Mouse (Mus musculus) limb, embryonic 14.5 days (tissue): ENCODE data around the gene Rgmb. TPM values are rescaled to one million over a fixed set of nuclear protein-coding genes. Genes with fewer than 3 reads are reported as not detected.

ENCODE experiments used
- ATAC-seq: fragments of 200-750 bp; cut with Nextera tagmentation; 2 replicates; pipeline ENCODE4 v1.8.0; 2017; ENCODE audit warnings: low read depth, moderate number of reproducible peaks, moderate TSS enrichment; ENCODE audit not compliant: low FRiP score
- DNase-seq: peaks from one replicate; pipeline ENCODE4 v3.0.0-alpha.2; 2015; ENCODE audit warnings: low spot score
- H3K27ac ChIP-seq: fragments of 300-500 bp; sonication (generic); replicated peaks from 2 replicates; pipeline ENCODE4 v1.5.1; 2014; ENCODE audit warnings: low read depth, mild to moderate bottlenecking, low read length, moderate library complexity, mixed read lengths
- H3K27me3 ChIP-seq: fragments of 300-500 bp; sonication (generic); 2 replicates; pipeline ENCODE4 v1.6.1; 2014; ENCODE audit warnings: low read length, mixed read lengths; ENCODE audit not compliant: control insufficient read depth, insufficient read depth
- H3K36me3 ChIP-seq: fragments of 300-500 bp; sonication (generic); 2 replicates; pipeline ENCODE4 v1.6.1; 2014; ENCODE audit warnings: mild to moderate bottlenecking, low read length, moderate library complexity, mixed read lengths; ENCODE audit not compliant: control insufficient read depth, insufficient read depth
- H3K4me1 ChIP-seq: fragments of 300-500 bp; sonication (generic); 2 replicates; pipeline ENCODE4 v1.6.1; 2014; ENCODE audit warnings: antibody characterized with exemption, low read length, mixed read lengths; ENCODE audit not compliant: control insufficient read depth, insufficient read depth
- H3K4me2 ChIP-seq: fragments of 300-500 bp; sonication (generic); replicated peaks from 2 replicates; pipeline ENCODE4 v1.6.1; 2014; ENCODE audit warnings: low read depth, mild to moderate bottlenecking, low read length, moderate library complexity; ENCODE audit not compliant: severe bottlenecking
- H3K4me3 ChIP-seq: fragments of 300-500 bp; sonication (generic); replicated peaks from 2 replicates; pipeline ENCODE4 v1.5.1; 2014; ENCODE audit warnings: low read length
- H3K9ac ChIP-seq: fragments of 300-500 bp; sonication (generic); 2 replicates; pipeline ENCODE4 v1.6.1; 2014; ENCODE audit warnings: mild to moderate bottlenecking, low read depth, low read length, moderate library complexity; ENCODE audit not compliant: severe bottlenecking
- H3K9me3 ChIP-seq: fragments of 300-500 bp; sonication (generic); 2 replicates; pipeline ENCODE4 v1.6.1; 2016; ENCODE audit warnings: low read length; ENCODE audit not compliant: control insufficient read depth
- POLR2A ChIP-seq: fragments of 200-500 bp; IDR thresholded peaks from 2 replicates; pipeline ENCODE4 v1.8.0; 2012; ENCODE audit warnings: inconsistent platforms, mild to moderate bottlenecking, moderate library complexity, borderline replicate concordance; ENCODE audit not compliant: insufficient read depth, insufficient read length; ENCODE audit errors: extremely low read depth
- WGBS: fragments of 180-500 bp; shearing (Covaris S2); extraction: QIAGEN DNeasy Blood & Tissue Kit; methylation state at CpG from one replicate; pipeline ENCODE4 v1.1.7; 2014; 5-methylcytosine and 5-hydroxymethylcytosine counted together
- polyA plus RNA-seq, 2 experiments: library from polyadenylated mRNA; depleted of rRNA in 1 of 2; stranded (reverse) in 1 of 2; unstranded in 1 of 2; fragments of >200 nt; fragmentation: Nextera tagmentation in 1 of 2; extraction: Ambion mirVana in 1 of 2; gene quantifications; 2 replicates each; pipeline versions ENCODE4 v1.2.1 to v1.2.3; 2012 to 2014

Gene Rgmb
- polyA plus RNA-seq, 2 experiments, result 37.7 to 52.0 TPM

DNA sequence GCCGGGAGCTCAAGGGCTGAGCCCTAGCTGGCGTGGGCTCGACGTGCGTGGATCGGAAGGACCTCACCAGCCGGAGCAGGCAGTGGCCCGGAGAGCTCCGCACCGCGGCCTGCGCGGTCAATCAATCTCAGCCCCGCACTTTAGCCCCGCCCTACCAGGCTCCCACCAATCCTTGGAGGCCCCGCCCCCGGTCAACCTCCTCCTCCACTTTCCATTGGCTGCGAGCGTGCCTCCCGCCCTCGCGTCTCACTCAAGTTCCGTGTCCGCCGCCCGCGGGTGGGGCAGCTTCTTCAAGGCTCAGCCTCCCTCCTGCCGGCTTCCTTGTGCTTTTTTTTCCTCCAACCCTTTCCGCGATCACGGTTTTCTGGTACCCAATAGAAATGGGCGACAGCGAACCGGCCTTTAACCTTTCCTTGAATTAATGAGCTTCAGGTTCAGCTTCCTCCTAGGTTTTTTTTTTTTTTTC is 4.4 kb downstream of the Rgmb start:
- peak overlapping the region; percentile 92 for H3K27ac ChIP-seq
- peaks cover 24% of the 10 kb centered on the region for H3K4me1 ChIP-seq
- 1% methylated on average over 32 of the region's 34 CpGs for WGBS

DNA sequence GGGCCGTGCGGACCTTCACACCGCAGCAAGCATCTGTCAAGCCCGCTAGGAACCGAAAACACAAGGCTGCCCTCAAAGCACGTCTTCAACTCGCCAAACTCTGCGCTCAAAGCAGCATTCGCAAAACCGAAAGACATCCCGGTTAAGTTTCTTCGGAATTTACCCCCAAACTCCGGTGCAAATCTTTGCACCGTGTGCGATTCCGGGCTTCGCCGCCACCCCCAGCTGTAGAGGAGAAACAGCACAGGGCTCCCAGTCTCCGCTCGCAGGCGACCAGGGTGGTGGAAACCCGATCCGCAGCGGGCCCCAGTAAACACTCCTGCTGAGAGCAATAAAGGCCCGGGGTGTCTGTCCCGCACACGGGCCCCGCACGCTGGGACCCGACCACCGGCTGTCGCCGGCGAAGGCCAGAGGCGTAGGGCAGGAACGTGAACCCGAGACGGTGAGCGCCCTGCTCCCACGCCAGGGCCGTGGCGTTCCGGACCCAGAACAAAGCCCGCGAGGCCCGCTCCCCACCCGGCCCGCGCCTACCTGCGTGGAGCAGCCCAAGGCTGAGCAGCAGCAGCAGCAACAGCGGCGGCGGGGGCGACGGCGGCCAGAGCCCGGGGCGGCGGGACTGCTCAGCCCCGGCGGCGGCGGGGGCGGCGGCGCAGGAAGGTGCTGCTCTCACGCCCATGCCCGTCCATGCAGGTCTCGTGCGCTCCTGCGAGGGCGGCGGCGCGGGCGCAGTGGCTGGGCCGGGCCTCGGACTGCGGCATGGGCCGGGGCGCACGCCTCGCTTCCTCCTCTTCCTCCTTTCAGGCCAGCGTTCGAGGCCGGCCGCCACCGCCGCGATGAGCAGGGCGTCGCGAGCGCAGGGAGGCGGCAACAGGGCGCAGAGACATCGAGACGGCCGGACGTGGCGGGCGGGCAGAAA is 5.1 kb downstream of the Rgmb start:
- DNase-seq, result peak; percentile 53
- Histone ChIP-seq H3K9me3 (no peaks in the 10 kb centered on the region), H3K27ac (peak overlapping the region; percentile 92), H3K4me2 (peak overlapping the region; percentile 86), H3K36me3 (peaks cover 2% of the 10 kb centered on the region; the same call in 1 of the 2 replicates), H3K4me1 (peaks cover 28% of the 10 kb centered on the region), H3K27me3 (0 out of 2 replicates have a peak, but pooled peaks cover 3% of the 10 kb centered on the region), H3K4me3 (peak overlapping the region; percentile 94), H3K9ac (peak overlapping the region; percentile 91)
- no peak for TF ChIP-seq POLR2A
- under 1% methylated on average over 76 of the region's 102 CpGs for WGBS
- peak; percentile 13 for ATAC-seq

More for the DNA sequence above, 4.4 kb downstream of the Rgmb start:
- Histone ChIP-seq H3K9ac (peak overlapping the region; percentile 91), H3K27me3 (0 out of 2 replicates have a peak, but pooled peaks cover 7% of the 10 kb centered on the region), H3K9me3 (no peaks in the 10 kb centered on the region), H3K4me2 (peak overlapping the region; percentile 86), H3K4me3 (peak overlapping the region; percentile 94), H3K36me3 (no peaks in the 10 kb centered on the region)
- ATAC-seq (peak; percentile 92), DNase-seq (peak; percentile 99)
- TF ChIP-seq POLR2A, result peak; percentile 85; the same call in 1 of the 2 replicates

DNA sequence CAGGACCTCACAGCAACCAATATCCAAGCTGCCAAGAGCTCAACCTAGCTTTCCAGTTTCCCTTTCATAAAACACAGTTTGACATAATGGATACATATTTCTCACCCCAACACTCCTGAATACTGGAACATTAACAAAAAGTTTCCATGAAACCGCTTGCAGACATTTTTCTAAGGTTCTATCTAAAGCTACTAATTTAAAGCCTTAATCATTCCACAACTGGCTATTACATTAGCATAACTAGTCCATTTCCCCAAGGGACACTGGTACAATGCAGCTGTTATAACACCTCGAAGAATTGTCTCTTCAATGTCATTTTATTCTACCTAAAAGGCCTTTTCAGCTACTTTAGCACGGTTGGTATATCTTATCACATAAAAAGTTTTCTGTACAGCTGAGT is 6.0 kb downstream of the Rgmb start:
- Histone ChIP-seq H3K36me3 (peaks cover 4% of the 10 kb centered on the region; the same call in 1 of the 2 replicates), H3K27ac (peak overlapping the region; percentile 92), H3K9ac (peak overlapping the region; percentile 91), H3K4me3 (peak overlapping the region; percentile 94), H3K4me2 (peak overlapping the region; percentile 86), H3K4me1 (peaks cover 36% of the 10 kb centered on the region), H3K27me3 (0 out of 2 replicates have a peak, but pooled peaks cover 3% of the 10 kb centered on the region), H3K9me3 (no peaks in the 10 kb centered on the region)
- DNase-seq, result no peak
- TF ChIP-seq POLR2A, result no peak
- WGBS, result 21% methylated on average over 3 of the region's 3 CpGs
- no peak for ATAC-seq

DNA sequence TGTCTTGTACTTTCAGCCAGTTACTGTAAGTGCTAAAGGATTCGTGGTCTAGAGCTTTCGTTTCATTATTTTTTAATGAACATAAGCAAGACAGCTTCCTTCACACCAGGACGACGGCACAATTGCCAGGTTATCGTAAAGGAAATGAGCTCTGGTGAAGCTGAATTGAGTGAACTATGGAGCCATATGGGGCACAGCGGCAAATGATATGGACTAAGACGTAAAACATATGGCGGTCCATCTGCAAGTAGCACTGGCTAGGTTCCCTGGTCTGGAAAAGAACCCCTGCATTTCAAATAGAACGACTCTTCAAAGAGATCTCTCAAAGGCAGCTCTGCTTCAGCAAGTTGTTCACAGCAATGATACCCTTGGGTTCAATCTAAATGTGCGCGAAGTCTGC is 6.5 kb downstream of the Rgmb start:
- no peak overlapping the region for H3K27ac ChIP-seq
- peak overlapping the region; percentile 94 for H3K4me3 ChIP-seq
- H3K9me3 ChIP-seq, result no peaks in the 10 kb centered on the region
- no peak for TF ChIP-seq POLR2A
- H3K4me1 ChIP-seq, result peaks cover 36% of the 10 kb centered on the region
- no peaks in the 10 kb centered on the region for H3K27me3 ChIP-seq
- H3K9ac ChIP-seq, result peak overlapping the region; percentile 47
- WGBS, result 20% methylated on average over 11 of the region's 11 CpGs
- ATAC-seq (no peak), DNase-seq (no peak)
- peaks cover 4% of the 10 kb centered on the region; the same call in 1 of the 2 replicates for H3K36me3 ChIP-seq
- peak overlapping the region; percentile 86 for H3K4me2 ChIP-seq

DNA sequence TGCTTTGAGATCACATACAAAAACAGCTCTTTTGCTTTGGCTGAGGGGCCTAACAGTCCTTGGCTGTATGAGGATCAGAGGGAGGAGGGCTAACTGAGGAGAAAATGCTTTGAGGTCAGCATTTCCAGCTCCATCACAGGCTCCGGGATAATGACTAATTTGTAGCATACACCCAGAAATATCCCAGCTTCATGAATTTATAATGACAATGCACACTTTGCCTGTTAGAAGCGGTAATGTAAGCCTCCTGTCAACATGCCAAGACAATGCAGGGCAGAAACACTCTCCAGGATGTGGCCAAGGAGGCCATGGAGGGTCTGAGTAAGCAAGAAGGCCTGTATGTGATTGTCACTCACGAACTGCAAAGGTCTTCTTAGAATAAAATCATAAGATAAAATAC is 7.0 kb downstream of the Rgmb start:
- 32% methylated on average over 3 of the region's 3 CpGs for WGBS
- peaks cover 40% of the 10 kb centered on the region for H3K4me1 ChIP-seq
- no peak for TF ChIP-seq POLR2A
- H3K9ac ChIP-seq, result peak overlapping the region; percentile 12; the same call in 1 of the 2 replicates
- no peak overlapping the region for H3K27ac ChIP-seq
- peak overlapping the region; percentile 94 for H3K4me3 ChIP-seq
- DNase-seq, result no peak
- H3K4me2 ChIP-seq, result peak overlapping the region; percentile 86
- H3K36me3 ChIP-seq, result peaks cover 4% of the 10 kb centered on the region
- no peak for ATAC-seq
- no peaks in the 10 kb centered on the region for H3K27me3 ChIP-seq
- no peaks in the 10 kb centered on the region for H3K9me3 ChIP-seq
